Mouse (Mus musculus) stomach, embryonic 16.5 days (tissue): ENCODE results near the gene Lingo1. TPM values are rescaled to one million over a fixed set of nuclear protein-coding genes. Genes with fewer than 3 reads are reported as not detected.

Experiments used
- ATAC-seq: fragments of 200-750 bp; cut with Nextera tagmentation; 2 replicates; pipeline ENCODE4 v1.8.0; 2017; ENCODE audit warnings: moderate number of reproducible peaks, moderate TSS enrichment; ENCODE audit not compliant: insufficient read depth, low FRiP score
- H3K27ac ChIP-seq: fragments of 300-500 bp; sonication (generic); 2 replicates; pipeline ENCODE4 v1.5.1; 2014; ENCODE audit warnings: low read length
- H3K27me3 ChIP-seq: fragments of 300-500 bp; sonication (generic); 2 replicates; pipeline ENCODE4 v1.6.1; 2014; ENCODE audit warnings: low read length, control low read depth, mixed read lengths; ENCODE audit not compliant: control insufficient read depth, insufficient read depth
- H3K36me3 ChIP-seq: fragments of 300-500 bp; sonication (generic); 2 replicates; pipeline ENCODE4 v1.6.1; 2014; ENCODE audit warnings: low read length; ENCODE audit not compliant: control insufficient read depth, insufficient read depth
- H3K4me1 ChIP-seq: fragments of 300-500 bp; sonication (generic); 2 replicates; pipeline ENCODE4 v1.6.1; 2014; ENCODE audit warnings: low read length, control low read depth, mixed read lengths; ENCODE audit not compliant: control insufficient read depth, insufficient read depth
- H3K4me2 ChIP-seq: fragments of 300-500 bp; sonication (generic); 2 replicates; pipeline ENCODE4 v1.6.1; 2014; ENCODE audit warnings: low read depth, low read length, mixed read lengths
- H3K4me3 ChIP-seq: fragments of 300-500 bp; sonication (generic); replicated peaks from 2 replicates; pipeline ENCODE4 v1.5.1; 2014; ENCODE audit warnings: mild to moderate bottlenecking, low read length
- H3K9ac ChIP-seq: fragments of 300-500 bp; sonication (generic); 2 replicates; pipeline ENCODE4 v1.6.1; 2014; ENCODE audit warnings: low read length
- H3K9me3 ChIP-seq: fragments of 300-500 bp; sonication (generic); replicated peaks from 2 replicates; pipeline ENCODE4 v1.6.1; 2016; ENCODE audit warnings: low read length, control low read depth; ENCODE audit not compliant: control insufficient read depth
- WGBS: fragments of 180-500 bp; shearing (Covaris S2); extraction: QIAGEN DNeasy Blood & Tissue Kit; methylation state at CpG from one replicate; pipeline ENCODE4 v1.1.7; 2014; 5-methylcytosine and 5-hydroxymethylcytosine counted together
- polyA plus RNA-seq: library from polyadenylated mRNA; unstranded; fragments of >200 nt; fragmentation: Nextera tagmentation; extraction: Ambion mirVana; gene quantifications from 2 replicates; pipeline ENCODE4 v1.2.1, GENCODE M21; 2015

Lingo1 gene
- polyA plus RNA-seq, 1 experiment from 2014 or later: 3.2 TPM

DNA sequence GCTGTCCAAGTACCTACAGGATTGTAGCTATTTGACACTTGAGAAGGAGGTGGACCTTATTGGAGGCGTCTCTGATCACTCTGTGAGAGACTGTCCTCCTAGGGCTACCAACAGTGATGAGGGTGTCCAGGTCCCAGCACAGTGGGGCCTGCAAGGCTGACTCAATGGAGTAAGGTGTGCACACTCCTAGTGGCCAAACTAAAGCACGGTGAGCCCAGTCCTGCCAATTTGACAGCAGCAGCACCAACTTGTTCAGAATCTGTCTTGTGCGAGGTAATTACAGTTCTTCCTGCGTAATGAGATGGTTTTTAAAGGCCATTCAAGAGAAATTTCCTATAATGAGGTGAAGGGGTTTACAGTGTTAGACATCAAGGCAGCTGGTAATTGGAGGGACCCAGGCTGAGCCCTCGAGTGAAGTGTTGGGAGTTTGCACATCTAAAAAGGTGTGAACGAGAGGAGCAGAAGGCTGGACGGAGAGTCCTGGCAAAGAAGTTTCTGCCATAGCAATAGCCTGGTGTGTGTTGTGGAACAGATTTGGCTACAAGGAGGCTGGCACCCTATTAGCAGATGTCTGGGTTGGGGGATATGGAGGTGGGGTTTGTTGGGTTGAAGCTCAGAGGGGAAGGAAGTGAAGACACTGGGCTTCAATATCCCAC, 97.4 kb downstream of the Lingo1 start:
- H3K4me3 ChIP-seq: no peak overlapping the region
- H3K4me1 ChIP-seq: no peaks in the 10 kb centered on the region
- H3K27me3 ChIP-seq: no peaks in the 10 kb centered on the region
- ATAC-seq: no peak
- no peaks in the 10 kb centered on the region for H3K9me3 ChIP-seq
- WGBS: 76% methylated on average over 7 of the region's 7 CpGs
- no peaks in the 10 kb centered on the region for H3K36me3 ChIP-seq
- no peak overlapping the region for H3K27ac ChIP-seq
- H3K4me2 ChIP-seq: no peak overlapping the region
- H3K9ac ChIP-seq: no peak overlapping the region

DNA sequence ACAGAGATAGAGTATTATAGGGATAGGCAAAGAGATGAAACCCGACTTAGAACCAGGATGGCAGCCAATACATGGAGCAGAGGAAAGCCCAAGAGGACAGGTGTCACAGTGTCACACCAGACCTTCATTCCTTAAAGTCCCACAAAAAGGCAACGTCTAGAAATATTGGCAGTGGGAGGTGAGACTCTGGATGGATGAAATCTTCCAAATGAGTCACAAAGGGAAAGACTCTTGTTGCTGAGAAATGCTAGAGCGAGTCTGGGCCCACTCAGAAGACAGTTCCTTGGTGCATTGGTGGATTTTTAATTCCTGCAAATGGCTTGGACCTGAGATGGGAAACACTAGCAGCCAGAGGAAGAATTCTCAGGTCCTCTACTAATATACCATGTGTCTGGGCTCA, 102.2 kb downstream of the Lingo1 start:
- Histone ChIP-seq H3K4me1 (no peaks in the 10 kb centered on the region), H3K27ac (no peak overlapping the region), H3K9ac (no peak overlapping the region), H3K9me3 (no peaks in the 10 kb centered on the region), H3K36me3 (no peaks in the 10 kb centered on the region), H3K4me2 (no peak overlapping the region), H3K4me3 (no peak overlapping the region), H3K27me3 (no peaks in the 10 kb centered on the region)
- WGBS: 78% methylated on average over 3 of the region's 3 CpGs
- ATAC-seq: no peak

DNA sequence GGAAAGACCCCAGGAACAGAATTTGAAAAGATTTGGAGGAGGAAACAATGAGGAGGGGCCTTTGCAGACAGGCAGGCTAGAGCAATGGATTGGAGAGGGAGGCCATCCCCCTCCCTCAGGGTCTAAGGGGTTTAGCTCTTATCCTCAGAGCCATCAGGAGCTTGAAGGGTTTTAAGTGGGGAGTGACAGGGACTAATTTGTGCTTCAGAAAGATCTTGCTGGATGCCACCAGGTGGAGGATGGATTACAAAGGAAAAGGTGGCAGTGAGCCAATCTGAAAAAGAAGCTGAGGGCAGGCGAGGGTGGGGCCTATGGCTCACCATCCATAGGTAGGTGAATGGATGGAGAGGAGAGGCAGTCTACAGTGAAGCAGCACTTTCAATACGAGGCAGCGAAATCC, 105.0 kb downstream of the Lingo1 start:
- Histone ChIP-seq H3K27me3 (no peaks in the 10 kb centered on the region), H3K4me3 (no peak overlapping the region), H3K9ac (no peak overlapping the region), H3K27ac (no peak overlapping the region), H3K36me3 (no peaks in the 10 kb centered on the region), H3K9me3 (no peaks in the 10 kb centered on the region), H3K4me2 (no peak overlapping the region), H3K4me1 (0 out of 2 replicates have a peak, but pooled peaks cover 4% of the 10 kb centered on the region)
- no peak for ATAC-seq
- 80% methylated on average over 3 of the region's 3 CpGs for WGBS

DNA sequence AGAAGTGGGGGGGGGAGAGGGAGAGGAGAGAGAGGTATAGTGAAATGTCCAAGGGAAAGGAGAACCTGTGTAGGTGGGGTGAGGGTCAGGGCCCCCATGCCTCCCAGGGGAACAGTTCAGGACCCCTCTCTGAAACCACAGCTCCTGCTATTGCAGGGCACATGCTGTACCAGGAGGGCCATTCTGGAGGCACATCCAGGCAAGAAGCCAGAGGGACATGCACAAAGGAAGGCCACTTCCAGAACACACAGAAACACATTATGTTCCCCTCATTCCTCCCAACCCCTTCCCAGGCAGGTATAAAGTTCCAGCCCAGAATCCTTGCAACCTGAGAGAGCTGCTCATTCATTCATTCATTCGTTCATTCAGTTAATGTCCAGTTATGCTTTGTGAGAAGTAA, 105.6 kb downstream of the Lingo1 start:
- Histone ChIP-seq H3K36me3 (no peaks in the 10 kb centered on the region), H3K4me1 (0 out of 2 replicates have a peak, but pooled peaks cover 7% of the 10 kb centered on the region), H3K27ac (no peak overlapping the region), H3K27me3 (no peaks in the 10 kb centered on the region), H3K4me3 (no peak overlapping the region), H3K4me2 (no peak overlapping the region), H3K9me3 (no peaks in the 10 kb centered on the region), H3K9ac (no peak overlapping the region)
- 62% methylated on average over 1 of the region's 1 CpGs for WGBS
- ATAC-seq: no peak

DNA sequence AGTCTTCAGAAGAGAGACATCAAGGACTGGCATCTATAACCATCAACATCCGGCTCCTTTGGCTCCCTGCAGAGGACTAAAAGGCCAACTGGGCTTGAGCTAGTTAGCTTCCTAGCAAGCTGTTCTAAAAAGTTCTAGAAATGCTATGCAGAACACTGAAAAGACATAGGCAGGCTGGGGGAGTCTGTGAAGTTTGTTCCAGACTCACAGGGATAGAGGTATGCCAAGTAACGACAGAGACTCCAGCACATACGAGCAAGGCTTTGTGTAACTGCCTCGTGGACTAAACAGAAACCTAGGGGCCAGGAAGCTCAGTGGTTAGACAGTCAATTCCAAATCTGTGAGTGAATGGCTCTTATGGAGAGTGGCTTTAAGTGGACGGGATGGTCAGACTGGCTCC, 108.8 kb downstream of the Lingo1 start:
- WGBS: 77% methylated on average over 5 of the region's 5 CpGs
- H3K27ac ChIP-seq: no peak overlapping the region
- no peak for ATAC-seq

DNA sequence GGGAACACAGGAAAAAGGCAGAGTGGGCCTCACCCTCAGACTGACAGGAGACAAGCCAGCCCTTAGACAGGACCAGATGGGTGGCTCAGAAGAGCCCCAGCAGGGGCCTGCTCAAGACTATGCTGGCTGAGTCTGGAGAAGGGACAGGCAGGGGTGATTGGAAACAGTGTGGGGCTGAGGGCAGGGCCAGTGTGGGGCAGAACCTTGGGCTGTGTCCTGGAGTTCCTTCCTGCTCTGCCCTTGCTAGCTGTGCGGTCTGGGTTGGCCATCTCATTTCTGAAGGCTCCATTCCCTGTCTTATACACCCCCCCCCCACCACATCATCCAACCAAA, 109.2 kb downstream of the Lingo1 start:
- H3K9me3 ChIP-seq: no peaks in the 10 kb centered on the region
- no peak overlapping the region for H3K4me2 ChIP-seq
- H3K27ac ChIP-seq: no peak overlapping the region; the same call in 1 of the 2 replicates
- H3K27me3 ChIP-seq: no peaks in the 10 kb centered on the region
- H3K36me3 ChIP-seq: no peaks in the 10 kb centered on the region
- H3K4me3 ChIP-seq: no peak overlapping the region
- H3K4me1 ChIP-seq: 0 out of 2 replicates have a peak, but pooled peaks cover 7% of the 10 kb centered on the region
- H3K9ac ChIP-seq: no peak overlapping the region
- peak; percentile 39 for ATAC-seq
- 71% methylated on average over 1 of the region's 1 CpGs for WGBS

More for the DNA sequence above, 108.8 kb downstream of the Lingo1 start:
- Histone ChIP-seq H3K4me1 (0 out of 2 replicates have a peak, but pooled peaks cover 7% of the 10 kb centered on the region), H3K36me3 (no peaks in the 10 kb centered on the region), H3K4me3 (no peak overlapping the region), H3K27me3 (no peaks in the 10 kb centered on the region), H3K9me3 (no peaks in the 10 kb centered on the region), H3K4me2 (no peak overlapping the region), H3K9ac (no peak overlapping the region)

DNA sequence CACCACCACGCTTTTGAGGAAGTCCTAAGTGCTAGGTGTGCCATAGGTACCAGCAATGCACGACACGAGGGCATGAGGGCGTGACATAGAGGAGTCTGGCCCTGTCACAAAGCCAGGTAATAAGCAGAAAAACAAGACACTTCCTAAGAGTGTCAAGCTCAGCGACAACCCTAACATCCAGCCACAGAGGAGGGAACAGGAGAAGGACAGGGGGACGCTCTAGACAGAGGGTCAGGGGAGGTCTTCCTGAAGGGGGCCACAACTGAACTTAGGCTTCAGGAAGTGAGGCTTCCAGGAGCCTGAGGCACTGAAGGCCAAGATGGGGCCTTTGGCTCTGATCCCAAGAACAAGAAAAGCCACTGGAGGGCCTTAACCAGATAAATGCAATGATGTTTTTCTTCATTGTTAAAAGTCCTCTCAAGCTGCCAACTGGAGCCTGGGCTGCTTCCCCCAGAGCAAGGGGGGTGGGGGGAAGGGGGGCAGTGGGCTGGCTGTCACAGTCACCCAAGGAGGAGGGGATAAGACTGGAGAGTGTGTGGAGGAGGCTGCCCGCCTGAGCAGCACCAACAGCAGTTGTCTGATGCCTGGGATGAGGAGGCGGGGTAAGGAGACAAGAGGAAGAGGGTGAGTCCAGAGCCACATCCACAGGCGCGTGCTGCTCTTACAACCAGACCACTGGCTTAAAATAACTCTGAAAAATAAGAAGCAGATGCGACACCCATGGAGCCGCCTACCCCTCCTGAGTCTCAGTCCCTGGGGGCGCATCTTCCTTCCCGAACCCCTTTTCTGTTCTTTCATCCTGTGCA, 109.7 kb downstream of the Lingo1 start:
- no peaks in the 10 kb centered on the region for H3K9me3 ChIP-seq
- H3K4me1 ChIP-seq: 0 out of 2 replicates have a peak, but pooled peaks cover 7% of the 10 kb centered on the region
- H3K4me2 ChIP-seq: no peak overlapping the region
- no peak overlapping the region; the same call in 1 of the 2 replicates for H3K27ac ChIP-seq
- WGBS: 55% methylated on average over 14 of the region's 14 CpGs
- no peaks in the 10 kb centered on the region for H3K36me3 ChIP-seq
- H3K4me3 ChIP-seq: no peak overlapping the region
- H3K27me3 ChIP-seq: no peaks in the 10 kb centered on the region
- peak; percentile 76; the same call in 1 of the 2 replicates for ATAC-seq
- no peak overlapping the region for H3K9ac ChIP-seq

DNA sequence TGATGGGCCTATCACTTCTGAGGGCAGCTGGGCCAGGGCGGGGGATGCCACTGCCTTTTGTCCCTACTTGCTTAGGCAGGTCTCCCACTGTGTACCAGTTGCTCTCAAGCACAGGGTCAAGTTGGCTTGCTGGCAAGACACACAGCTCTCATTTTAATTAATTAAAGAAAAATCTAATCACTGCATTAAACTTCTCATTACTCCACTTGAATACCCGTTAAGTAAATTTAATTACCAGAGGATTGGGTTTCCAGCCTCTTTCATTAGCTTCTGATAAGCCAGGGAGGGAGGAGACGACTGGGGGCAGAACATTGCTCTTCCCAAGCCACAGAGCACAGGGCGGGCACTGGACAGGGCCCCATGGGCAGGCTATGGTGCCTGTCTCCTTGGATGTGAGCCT, 113.4 kb downstream of the Lingo1 start:
- 44% methylated on average over 4 of the region's 4 CpGs for WGBS
- Histone ChIP-seq H3K4me1 (0 out of 2 replicates have a peak, but pooled peaks cover 7% of the 10 kb centered on the region), H3K9me3 (no peaks in the 10 kb centered on the region), H3K36me3 (no peaks in the 10 kb centered on the region), H3K27ac (no peak overlapping the region), H3K4me3 (no peak overlapping the region), H3K27me3 (no peaks in the 10 kb centered on the region), H3K4me2 (no peak overlapping the region), H3K9ac (no peak overlapping the region)
- ATAC-seq: no peak

DNA sequence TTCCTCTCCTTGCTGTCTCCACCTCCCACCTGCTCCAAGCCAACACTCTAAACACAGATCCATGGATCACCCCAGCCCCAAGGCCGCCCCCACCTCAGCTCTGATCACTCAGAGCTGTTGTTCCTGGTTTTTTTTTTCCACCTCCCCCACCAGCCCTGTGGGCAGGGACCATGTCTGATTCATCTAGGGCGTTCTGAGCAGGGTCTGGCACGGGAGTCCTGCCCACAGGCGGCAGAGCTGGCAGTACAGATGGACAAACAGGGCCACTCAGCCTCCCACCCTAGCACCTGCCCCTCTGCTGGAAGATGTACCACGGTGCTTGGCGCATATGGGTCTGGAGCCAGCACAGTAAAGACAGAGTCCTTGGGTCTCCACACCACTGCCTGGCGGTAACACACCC, 114.3 kb downstream of the Lingo1 start:
- Histone ChIP-seq H3K9me3 (no peaks in the 10 kb centered on the region), H3K4me3 (no peak overlapping the region), H3K4me2 (no peak overlapping the region), H3K27me3 (no peaks in the 10 kb centered on the region), H3K9ac (no peak overlapping the region), H3K36me3 (no peaks in the 10 kb centered on the region), H3K4me1 (0 out of 2 replicates have a peak, but pooled peaks cover 5% of the 10 kb centered on the region), H3K27ac (no peak overlapping the region)
- 74% methylated on average over 7 of the region's 7 CpGs for WGBS
- ATAC-seq: no peak
